Mouse (Mus musculus) adrenal gland (tissue): ENCODE data around the gene Gm3149.
"Not testable (repeated sequence)": the region's sequence is repeated elsewhere in the genome, so short reads cannot be mapped to it uniquely, and the experiment has no call there.

Experiments used
- intact Hi-C: fragments of 180-260 bp; cut with DNase I; formaldehyde crosslinking; loops from one replicate; pipeline ENCODE4 v1.15.1; 2025
- long read RNA-seq, 2 experiments: library from polyadenylated mRNA; unstranded; transcript quantifications; one replicate each; pipeline ENCODE4 v2.0.0; 2020; ENCODE audit warnings: borderline replicate concordance in 1 of 2; ENCODE audit not compliant: insufficient replicate concordance in 1 of 2

Gm3149 gene
- long read RNA-seq, experiment 1 = 0 reads
- long read RNA-seq, experiment 2 = 0 reads

- intact Hi-C loops = not testable (repeated sequence)
These were observed at the start of gene Gm3149 for GRCm38 (mm10) chr14:4316983-4317382. Gene Gm3149, plus strand, starts transcription at chr14:4317283.

- intact Hi-C loops = not testable (repeated sequence)
These were observed 47.7 kb upstream of the Gm3149 start for GRCm38 (mm10) chr14:4269238-4269950.

- intact Hi-C loops = not testable (repeated sequence)
These were observed 37.3 kb upstream of the Gm3149 start for GRCm38 (mm10) chr14:4279828-4280227.

- intact Hi-C loops = not testable (repeated sequence)
These were observed 17.5 kb downstream of the Gm3149 start, which contains the start of gene 2610042L04Rik for GRCm38 (mm10) chr14:4334476-4335080. Gene 2610042L04Rik, plus strand, starts transcription at chr14:4334763.

GRCm38 (mm10) chr14:4335506-4335905, 18.4 kb downstream of the Gm3149 start:
- intact Hi-C loops = not testable (repeated sequence)

GRCm38 (mm10) chr14:4368991-4369390, 51.9 kb downstream of the Gm3149 start:
- intact Hi-C loops = not testable (repeated sequence)

- intact Hi-C loops = not testable (repeated sequence)
These were observed 52.6 kb downstream of the Gm3149 start for GRCm38 (mm10) chr14:4369691-4370090.
